Mouse (Mus musculus) CH12.LX (cell line): Measurements from ENCODE around the gene Ttll13. TPM values are rescaled to one million over a fixed set of nuclear protein-coding genes. Genes with fewer than 3 reads are reported as not detected.

ENCODE experiments used
- DNase-seq: peaks from one replicate; pipeline ENCODE4 v3.0.0-alpha.2; 2013; ENCODE audit errors: extremely low read depth
- H3K27ac ChIP-seq: 2 replicates; pipeline ENCODE4 v1.5.1; 2012; ENCODE audit warnings: low read depth, mild to moderate bottlenecking, control low read depth, moderate library complexity; ENCODE audit not compliant: insufficient read depth
- H3K27me3 ChIP-seq: replicated peaks from 2 replicates; pipeline ENCODE3; 2012; ENCODE audit warnings: inconsistent platforms
- H3K36me3 ChIP-seq, 2 experiments: replicated peaks in 1 of 2; 2 replicates each; pipeline versions ENCODE3 to v1.6.1; 2012; ENCODE audit warnings: inconsistent platforms in 1 of 2, low read length in 1 of 2, mild to moderate bottlenecking in 1 of 2, mixed read lengths in 1 of 2, moderate library complexity in 1 of 2; ENCODE audit not compliant: control insufficient read depth in 1 of 2, insufficient read depth in 1 of 2
- H3K4me1 ChIP-seq, 2 experiments: 2 replicates each; pipeline ENCODE4 v1.6.1; 2012; ENCODE audit warnings: inconsistent platforms in 1 of 2, moderate library complexity in 1 of 2; ENCODE audit not compliant: insufficient read depth in 2 of 2, control insufficient read depth in 1 of 2
- H3K4me2 ChIP-seq: 2 replicates; pipeline ENCODE4 v1.6.1; 2012; ENCODE audit warnings: low read depth, mild to moderate bottlenecking, control low read depth; ENCODE audit not compliant: poor library complexity, insufficient read depth, severe bottlenecking
- H3K4me3 ChIP-seq, 3 experiments: fragments of 150-350 bp in 1 of 3; sonication (generic) in 1 of 3; replicated peaks in 1 of 3; 2 replicates each; pipeline versions ENCODE3 to v1.5.1; 2011 to 2012; ENCODE audit warnings: low read depth in 2 of 3, low read length in 2 of 3, mild to moderate bottlenecking in 2 of 3, moderate library complexity in 2 of 3, control low read depth in 1 of 3, improper control_type of control experiment in 1 of 3, inconsistent platforms in 1 of 3, mixed read lengths in 1 of 3; ENCODE audit not compliant: poor library complexity in 1 of 3
- H3K79me2 ChIP-seq: replicated peaks from 2 replicates; pipeline ENCODE4 v1.6.1; 2012; ENCODE audit warnings: mild to moderate bottlenecking, moderate library complexity; ENCODE audit not compliant: control insufficient read depth, poor library complexity, insufficient read depth, severe bottlenecking; ENCODE audit errors: extremely low read depth
- H3K9ac ChIP-seq: 2 replicates; pipeline ENCODE4 v1.6.1; 2012; ENCODE audit warnings: low read depth, mild to moderate bottlenecking, control low read depth, moderate library complexity; ENCODE audit not compliant: insufficient read depth
- H3K9me3 ChIP-seq: replicated peaks from 2 replicates; pipeline ENCODE3; 2012; ENCODE audit warnings: low read length, inconsistent platforms, mixed read lengths
- BHLHE40 ChIP-seq: IDR thresholded peaks from 2 replicates; pipeline ENCODE4 v1.6.1; 2011; ENCODE audit warnings: mild to moderate bottlenecking, low read depth, low read length, improper control_type of control experiment
- CHD2 ChIP-seq: IDR thresholded peaks from 2 replicates; pipeline ENCODE4 v1.6.1; 2011; ENCODE audit warnings: low read length, improper control_type of control experiment
- CTCF ChIP-seq, 2 experiments: IDR thresholded peaks in 1 of 2; conservative IDR thresholded peaks in 1 of 2; 2 replicates each; pipeline ENCODE4 v1.5.1; 2011 to 2012; ENCODE audit warnings: low read depth in 2 of 2, low read length in 2 of 2, improper control_type of control experiment in 1 of 2, inconsistent platforms in 1 of 2, mild to moderate bottlenecking in 1 of 2, moderate library complexity in 1 of 2
- ELF1 ChIP-seq: IDR thresholded peaks from 2 replicates; pipeline ENCODE4 v1.6.1; 2014; ENCODE audit warnings: low read depth, mild to moderate bottlenecking, inconsistent platforms, low read length, improper control_type of control experiment
- EP300 ChIP-seq: IDR thresholded peaks from 2 replicates; pipeline ENCODE4 v1.6.1; 2011; ENCODE audit warnings: low read length, improper control_type of control experiment
- GABPA ChIP-seq: IDR thresholded peaks from 2 replicates; pipeline ENCODE4 v1.6.1; 2012; ENCODE audit warnings: low read depth, low read length, improper control_type of control experiment, inconsistent platforms; ENCODE audit not compliant: insufficient replicate concordance
- JUN ChIP-seq: IDR thresholded peaks from 2 replicates; pipeline ENCODE4 v1.6.1; 2011; ENCODE audit warnings: low read depth, mild to moderate bottlenecking, low read length, improper control_type of control experiment, moderate library complexity; ENCODE audit not compliant: insufficient read depth
- MAFK ChIP-seq: IDR thresholded peaks from 2 replicates; pipeline ENCODE4 v1.6.1; 2011; ENCODE audit warnings: low read length, improper control_type of control experiment; ENCODE audit not compliant: insufficient replicate concordance
- MAX ChIP-seq: IDR thresholded peaks from 2 replicates; pipeline ENCODE4 v1.6.1; 2011; ENCODE audit warnings: low read length, improper control_type of control experiment
- MAZ ChIP-seq: IDR thresholded peaks from 2 replicates; pipeline ENCODE4 v1.6.1; 2012; ENCODE audit warnings: low read depth, mild to moderate bottlenecking, inconsistent platforms, low read length, improper control_type of control experiment, moderate library complexity
- MEF2A ChIP-seq: IDR thresholded peaks from 2 replicates; pipeline ENCODE4 v1.6.1; 2014; ENCODE audit warnings: low read depth, mild to moderate bottlenecking, inconsistent platforms, low read length, improper control_type of control experiment, borderline replicate concordance
- MXI1 ChIP-seq: IDR thresholded peaks from 2 replicates; pipeline ENCODE4 v1.6.1; 2011; ENCODE audit warnings: mild to moderate bottlenecking, low read depth, low read length, improper control_type of control experiment
- MYC ChIP-seq: IDR thresholded peaks from 2 replicates; pipeline ENCODE4 v1.6.1; 2011; ENCODE audit warnings: low read depth, mild to moderate bottlenecking, improper control_type of control experiment, low read length
- NELFE ChIP-seq: IDR thresholded peaks from 2 replicates; pipeline ENCODE4 v1.6.1; 2011; ENCODE audit warnings: low read depth, low read length, improper control_type of control experiment
- NRF1 ChIP-seq: IDR thresholded peaks from 2 replicates; pipeline ENCODE4 v1.6.1; 2014; ENCODE audit warnings: low read depth, mild to moderate bottlenecking, inconsistent platforms, low read length, improper control_type of control experiment, moderate library complexity
- POLR2A ChIP-seq: IDR thresholded peaks from 2 replicates; pipeline ENCODE4 v1.6.1; 2011; ENCODE audit warnings: low read depth, mild to moderate bottlenecking, improper control_type of control experiment, low read length
- POLR2AphosphoS2 ChIP-seq: IDR thresholded peaks from 2 replicates; pipeline ENCODE4 v1.6.1; 2011; ENCODE audit warnings: low read depth, low read length, improper control_type of control experiment
- RCOR1 ChIP-seq: conservative IDR thresholded peaks from 2 replicates; pipeline ENCODE4 v1.6.1; 2012; ENCODE audit warnings: low read depth, mild to moderate bottlenecking, inconsistent platforms, low read length, improper control_type of control experiment
- SIN3A ChIP-seq: IDR thresholded peaks from 2 replicates; pipeline ENCODE4 v1.6.1; 2012; ENCODE audit warnings: low read length, improper control_type of control experiment, inconsistent platforms
- SMC3 ChIP-seq: IDR thresholded peaks from 2 replicates; pipeline ENCODE4 v1.6.1; 2011; ENCODE audit warnings: low read depth, low read length, improper control_type of control experiment
- TBP ChIP-seq: conservative IDR thresholded peaks from 2 replicates; pipeline ENCODE4 v1.6.1; 2011; ENCODE audit warnings: low read depth, low read length, improper control_type of control experiment
- TCF12 ChIP-seq: IDR thresholded peaks from 2 replicates; pipeline ENCODE4 v1.6.1; 2014; ENCODE audit warnings: low read depth, mild to moderate bottlenecking, inconsistent platforms, low read length, improper control_type of control experiment
- UBTF ChIP-seq: IDR thresholded peaks from 2 replicates; pipeline ENCODE4 v1.6.1; 2012; ENCODE audit warnings: low read depth, mild to moderate bottlenecking, inconsistent platforms, low read length, improper control_type of control experiment, moderate library complexity
- USF1 ChIP-seq: IDR thresholded peaks from 2 replicates; pipeline ENCODE4 v1.6.1; 2014; ENCODE audit warnings: low read depth, mild to moderate bottlenecking, inconsistent platforms, low read length, improper control_type of control experiment
- USF2 ChIP-seq: conservative IDR thresholded peaks from 2 replicates; pipeline ENCODE4 v1.6.1; 2011; ENCODE audit warnings: low read depth, low read length, improper control_type of control experiment
- ZC3H11A ChIP-seq: IDR thresholded peaks from 2 replicates; pipeline ENCODE4 v1.6.1; 2012; ENCODE audit warnings: low read depth, mild to moderate bottlenecking, inconsistent platforms, low read length, improper control_type of control experiment
- ZMIZ1 ChIP-seq: IDR thresholded peaks from 2 replicates; pipeline ENCODE4 v1.6.1; 2012; ENCODE audit warnings: low read depth, mild to moderate bottlenecking, inconsistent platforms, low read length, improper control_type of control experiment
- ZNF384 ChIP-seq: IDR thresholded peaks from 2 replicates; pipeline ENCODE4 v1.6.1; 2012; ENCODE audit warnings: low read depth, low read length, improper control_type of control experiment, inconsistent platforms
- dilution Hi-C: fragments of 300-500 bp; cut with MboI; formaldehyde crosslinking; loops from 2 replicates; pipeline ENCODE4 v1.14.3; 2020; ENCODE audit warnings: low sequenced_read_pairs; ENCODE audit not compliant: extremely low pct_unique_long_range_greater_than_20kb, extremely low pct_ligation_motif_present
- in situ Hi-C: fragments of 300-500 bp; cut with MboI; formaldehyde crosslinking; loops from 3 replicates; pipeline ENCODE4 v1.14.3; 2019; ENCODE audit warnings: low sequenced_read_pairs, low pct_ligation_motif_present, low pct_unique_long_range_greater_than_20kb, mixed read lengths
- polyA plus RNA-seq: library from polyadenylated mRNA; unstranded; fragments of >175 nt; gene quantifications from 2 replicates; pipeline ENCODE4 v1.2.1, GENCODE M21; 2012; ENCODE audit warnings: low read depth; ENCODE audit not compliant: insufficient read length
- total RNA-seq, 2 experiments: library from RNA; depleted of rRNA; stranded (reverse); fragments of 300-350 nt in 1 of 2; fragments of >200 nt in 1 of 2; gene quantifications; 2 replicates each; pipeline ENCODE4 v1.2.3; 2012 to 2014

The Ttll13 gene
- total and polyA plus RNA-seq, 3 experiments, result 0.59 TPM; not detected in 2

DNA sequence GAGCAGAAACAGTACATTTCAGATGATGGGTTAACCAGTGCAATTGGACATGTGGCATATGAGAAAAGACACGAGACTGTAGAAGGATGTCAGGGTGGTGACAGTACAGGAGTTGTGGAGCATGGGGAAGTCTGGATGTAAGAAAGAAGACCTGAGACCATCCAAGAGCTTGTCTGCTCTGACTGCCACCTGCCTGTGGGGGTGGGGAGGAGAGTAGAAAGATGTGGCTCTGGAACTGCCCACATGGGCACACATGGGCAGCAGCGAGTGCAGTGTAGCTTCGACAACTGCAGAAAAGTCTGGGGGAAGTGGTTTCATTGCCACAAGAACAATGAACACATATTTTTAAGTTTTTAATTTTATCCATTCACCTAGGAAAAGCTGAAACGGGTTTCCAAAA lies 48.8 kb upstream of the Ttll13 start:
- Histone ChIP-seq H3K27ac (peak overlapping the region; percentile 26; the same call in 1 of the 2 replicates), H3K27me3 (peaks cover 3% of the 10 kb centered on the region), H3K79me2 (peaks cover 30% of the 10 kb centered on the region), H3K36me3 (peaks cover 2 to 5% of the 10 kb centered on the region in 2 experiments), H3K4me1 (peaks cover 29 to 74% of the 10 kb centered on the region in 2 experiments), H3K4me2 (peak overlapping the region; percentile 43; the same call in 1 of the 2 replicates), H3K9me3 (no peaks in the 10 kb centered on the region), H3K9ac (peak overlapping the region; percentile 69; the same call in 1 of the 2 replicates), H3K4me3 (no peak overlapping the region)
- DNase-seq, result no peak
- dilution Hi-C loops, result no loop called here
- no peak for TF ChIP-seq ZMIZ1
- TF ChIP-seq ZNF384, result no peak
- peak; percentile 54 for TF ChIP-seq MXI1
- TF ChIP-seq TCF12, result 0 out of 2 replicates have a peak, but pooled peaks have one; percentile 25
- TF ChIP-seq MYC, result peak; percentile 71
- TF ChIP-seq CHD2, result peak; percentile 77
- peak; percentile 70 for TF ChIP-seq MAX
- no peak; the same call in 1 of the 2 replicates for TF ChIP-seq SMC3
- 0 out of 2 replicates have a peak, but pooled peaks have one; percentile 21 for TF ChIP-seq EP300
- in situ Hi-C loops, result loop anchor here (5.0 kb wide), 1 partner anchor 35 kb away; no protein-coding TSS in a partner anchor

DNA sequence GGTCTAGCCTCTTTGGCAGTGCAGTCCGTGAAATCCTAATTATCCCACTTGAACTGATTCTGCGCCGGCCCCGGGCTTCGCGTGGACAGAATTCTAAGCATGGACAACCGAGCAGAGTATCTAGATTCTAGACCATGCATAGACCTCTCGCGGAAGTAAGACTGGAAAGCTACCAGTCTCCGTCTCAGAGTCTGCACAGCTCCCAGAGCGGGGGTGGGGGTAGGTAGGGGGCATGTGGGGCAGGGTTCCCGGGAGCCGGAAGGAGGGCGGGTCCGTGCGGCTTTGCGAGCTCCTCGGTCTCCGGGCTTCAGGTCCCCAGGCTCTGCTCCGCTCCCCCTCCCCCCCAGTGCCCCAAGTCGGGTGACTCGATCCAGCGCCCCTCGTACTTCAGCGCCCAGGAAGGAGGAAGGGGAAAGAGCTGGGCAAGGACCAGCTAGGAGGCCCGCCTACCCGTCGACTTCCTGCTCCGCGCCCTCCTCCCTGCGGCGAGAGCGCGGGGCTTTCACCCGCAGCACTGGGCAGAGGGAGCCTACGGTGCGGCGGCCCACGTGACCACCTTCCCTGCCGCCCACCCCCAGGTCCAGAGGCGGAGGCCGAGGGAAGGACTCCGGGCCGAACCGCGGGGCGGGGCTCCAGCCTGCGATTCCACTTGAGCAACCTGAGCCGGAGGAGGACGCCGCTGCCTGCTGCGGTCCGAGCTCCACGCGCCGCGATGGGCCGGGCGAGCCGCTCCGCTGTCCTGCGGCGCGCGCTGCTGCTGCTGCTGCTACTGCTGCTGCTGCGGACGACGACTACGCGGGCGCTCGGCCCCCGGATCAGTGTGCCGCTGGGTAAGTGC lies 48.0 kb upstream of the Ttll13 start:
- H3K4me3 ChIP-seq, result peak overlapping the region; percentile 81 to 91 (median 85)
- no peaks in the 10 kb centered on the region for H3K9me3 ChIP-seq
- peaks cover 32% of the 10 kb centered on the region for H3K79me2 ChIP-seq
- peaks cover 4 to 7% of the 10 kb centered on the region in 2 experiments for H3K36me3 ChIP-seq
- peaks cover 3% of the 10 kb centered on the region for H3K27me3 ChIP-seq
- peaks cover 35 to 76% of the 10 kb centered on the region in 2 experiments for H3K4me1 ChIP-seq
- H3K27ac ChIP-seq, result peak overlapping the region; percentile 67
- H3K9ac ChIP-seq, result peak overlapping the region; percentile 69
- H3K4me2 ChIP-seq, result peak overlapping the region; percentile 90
- no peak for DNase-seq
- dilution Hi-C loops, result no loop called here
- in situ Hi-C loops, result loop anchor here (5.0 kb wide), 1 partner anchor 36 kb away; no protein-coding TSS in a partner anchor
- TF ChIP-seq CHD2 (peak; percentile 56), ZC3H11A (no peak), MYC (no peak), SMC3 (no peak), MEF2A (0 out of 2 replicates have a peak, but pooled peaks have one; percentile 13), MXI1 (0 out of 2 replicates have a peak, but pooled peaks have one; percentile 69), POLR2A (peak; percentile 67), NELFE (peak; percentile 62), BHLHE40 (peak; percentile 64), TCF12 (no peak), UBTF (peak; percentile 72; the same call in 1 of the 2 replicates), ZMIZ1 (peak; percentile 50; the same call in 1 of the 2 replicates), MAFK (no peak), CTCF (conservative IDR thresholded peaks at IDR 0.05 in 1 of 2, IDR thresholded peaks at IDR 0.05 in 1 of 2; ENCODE audit: low read depth in 2 of 2, low read length in 2 of 2) (no peak), MAZ (no peak; the same call in 1 of the 2 replicates), JUN (no peak), USF2 (peak; percentile 68), SIN3A (no peak), POLR2AphosphoS2 (no peak), ELF1 (peak; percentile 80), TBP (no peak), MAX (peak; percentile 53), RCOR1 (no peak), NRF1 (0 out of 2 replicates have a peak, but pooled peaks have one; percentile 10), USF1 (peak; percentile 89), EP300 (no peak; the same call in 1 of the 2 replicates), GABPA (no peak)
